Mouse (Mus musculus) myocyte (in vitro differentiated cells): ENCODE measurements around the gene Tuba1b. TPM values are rescaled to one million over a fixed set of nuclear protein-coding genes. Genes with fewer than 3 reads are reported as not detected.
A peak's percentile ranks its signal among the peaks of the same experiment; 100 is the strongest.

Experiments used
- H3K27me3 ChIP-seq: one replicate; pipeline ENCODE4 v1.6.1; 2011; ENCODE audit not compliant: control insufficient read depth, insufficient read depth, insufficient read length
- H3K36me3 ChIP-seq: one replicate; pipeline ENCODE4 v1.6.1; 2011; ENCODE audit not compliant: control insufficient read depth, insufficient read depth
- H3K4me2 ChIP-seq: one replicate; pipeline ENCODE4 v1.6.1; 2011; ENCODE audit warnings: low read depth, control low read depth
- H3K4me3 ChIP-seq: one replicate; pipeline ENCODE4 v1.5.1; 2011; ENCODE audit warnings: mild to moderate bottlenecking, control low read depth, moderate library complexity
- H3K79me2 ChIP-seq: one replicate; pipeline ENCODE4 v1.6.1; 2011; ENCODE audit not compliant: control insufficient read depth, insufficient read depth
- H3ac ChIP-seq: one replicate; pipeline ENCODE4 v1.6.1; 2011; ENCODE audit not compliant: control insufficient read depth, insufficient read length
- CEBPB ChIP-seq: IDR thresholded peaks from 2 replicates; pipeline ENCODE4 v1.6.1; 2011; ENCODE audit warnings: mild to moderate bottlenecking, moderate library complexity; ENCODE audit not compliant: poor library complexity, insufficient read depth, severe bottlenecking
- E2F4 ChIP-seq: IDR thresholded peaks from one replicate; pipeline ENCODE4 v1.6.1; 2011; ENCODE audit warnings: mild to moderate bottlenecking, control low read depth, moderate library complexity; ENCODE audit not compliant: insufficient read depth
- MAX ChIP-seq: IDR thresholded peaks from one replicate; pipeline ENCODE4 v1.6.1; 2011; ENCODE audit warnings: low read depth, mild to moderate bottlenecking, control low read depth
- MYOD1 ChIP-seq, 3 experiments: IDR thresholded peaks; one replicate each; pipeline ENCODE4 v1.6.1; 2011; ENCODE audit warnings: control low read depth in 2 of 3, low read depth in 2 of 3, mild to moderate bottlenecking in 2 of 3, moderate library complexity in 1 of 3; ENCODE audit not compliant: insufficient read length in 2 of 3, control insufficient read depth in 1 of 3
- MYOG ChIP-seq, 3 experiments: IDR thresholded peaks; one replicate each; pipeline ENCODE4 v1.6.1; 2011; ENCODE audit warnings: control low read depth in 2 of 3, low read depth in 2 of 3, mild to moderate bottlenecking in 2 of 3; ENCODE audit not compliant: insufficient read length in 2 of 3, control insufficient read depth in 1 of 3, insufficient read depth in 1 of 3
- POLR2A ChIP-seq: IDR thresholded peaks from one replicate; pipeline ENCODE4 v1.6.1; 2011; ENCODE audit warnings: low read depth, mild to moderate bottlenecking, control low read depth, moderate library complexity; ENCODE audit not compliant: insufficient read length
- POLR2AphosphoS2 ChIP-seq: IDR thresholded peaks from one replicate; pipeline ENCODE4 v1.6.1; 2011; ENCODE audit warnings: low read depth, control low read depth; ENCODE audit not compliant: insufficient read length
- REST ChIP-seq: IDR thresholded peaks from one replicate; pipeline ENCODE4 v1.6.1; 2011; ENCODE audit warnings: mild to moderate bottlenecking, control low read depth, moderate library complexity; ENCODE audit not compliant: insufficient read depth, insufficient read length
- SRF ChIP-seq: IDR thresholded peaks from one replicate; pipeline ENCODE4 v1.6.1; 2011; ENCODE audit warnings: low read depth; ENCODE audit not compliant: control insufficient read depth, insufficient read length
- TCF12 ChIP-seq: IDR thresholded peaks from one replicate; pipeline ENCODE4 v1.6.1; 2011; ENCODE audit warnings: mild to moderate bottlenecking, control low read depth; ENCODE audit not compliant: poor library complexity, insufficient read depth, severe bottlenecking
- TCF3 ChIP-seq: IDR thresholded peaks from one replicate; pipeline ENCODE4 v1.6.1; 2011; ENCODE audit warnings: low read depth, control low read depth; ENCODE audit not compliant: insufficient read length
- USF1 ChIP-seq: IDR thresholded peaks from one replicate; pipeline ENCODE4 v1.6.1; 2011; ENCODE audit warnings: low read depth, mild to moderate bottlenecking, control low read depth, moderate library complexity
- polyA plus RNA-seq: library from polyadenylated mRNA; unstranded; fragments of >200 nt; fragmentation: generic; extraction: Trizol; gene quantifications from one replicate; pipeline ENCODE4 v1.2.1, GENCODE M21; 2012; ENCODE audit warnings: missing spikeins

The Tuba1b gene
- polyA plus RNA-seq, 1 experiment: 2,204 TPM

DNA sequence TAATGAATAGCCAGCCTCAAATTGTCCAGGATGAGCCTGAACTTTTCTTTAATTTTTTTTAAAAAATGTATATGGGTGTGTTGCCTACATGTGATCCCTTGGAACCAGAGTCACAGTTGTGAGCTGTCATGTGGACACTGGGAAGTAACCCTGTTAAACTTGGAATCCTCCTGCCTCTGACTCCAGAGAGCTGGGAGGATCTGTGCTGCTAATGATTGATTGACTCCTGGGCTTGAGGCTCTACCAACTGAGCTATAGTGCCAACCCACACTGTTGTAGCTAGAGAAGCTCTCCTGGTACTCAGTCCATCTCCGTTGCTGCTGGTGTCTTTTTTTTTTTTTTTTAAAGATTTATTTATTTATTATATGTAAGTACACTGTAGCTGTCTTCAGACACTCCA is 50.3 kb downstream of the Tuba1b start:
- Histone ChIP-seq H3K4me3 (no peak overlapping the region), H3K4me2 (no peak overlapping the region), H3K27me3 (no peaks in the 10 kb centered on the region), H3K79me2 (no peaks in the 10 kb centered on the region), H3K36me3 (no peaks in the 10 kb centered on the region), H3ac (no peak overlapping the region)
- TF ChIP-seq REST (no peak), POLR2A (no peak), MYOD1 (IDR thresholded peaks at IDR 0.05; ENCODE audit: control insufficient read depth in 1 of 3, insufficient read length in 2 of 3, low read depth in 2 of 3) (no peak), POLR2AphosphoS2 (no peak), MYOG (IDR thresholded peaks at IDR 0.05; ENCODE audit: control insufficient read depth in 1 of 3, insufficient read depth in 1 of 3, insufficient read length in 2 of 3, low read depth in 2 of 3) (no peak), SRF (no peak), TCF12 (no peak), E2F4 (no peak), TCF3 (no peak)

GRCm38 (mm10) chr15:98883661-98884060 is 50.7 kb downstream of the Tuba1b start:
- Histone ChIP-seq H3K27me3 (no peaks in the 10 kb centered on the region), H3K36me3 (no peaks in the 10 kb centered on the region), H3K4me3 (no peak overlapping the region), H3K4me2 (no peak overlapping the region), H3K79me2 (no peaks in the 10 kb centered on the region), H3ac (no peak overlapping the region)
- TF ChIP-seq E2F4 (no peak), MYOD1 (IDR thresholded peaks at IDR 0.05; ENCODE audit: control insufficient read depth in 1 of 3, insufficient read length in 2 of 3, low read depth in 2 of 3) (no peak), TCF12 (no peak)

GRCm38 (mm10) chr15:98881656-98882008 is 52.7 kb downstream of the Tuba1b start:
- H3K4me2 ChIP-seq: peak overlapping the region; percentile 54
- H3K27me3 ChIP-seq: no peaks in the 10 kb centered on the region
- no peak overlapping the region for H3ac ChIP-seq
- no peaks in the 10 kb centered on the region for H3K36me3 ChIP-seq
- peak overlapping the region; percentile 47 for H3K4me3 ChIP-seq
- H3K79me2 ChIP-seq: no peaks in the 10 kb centered on the region
- TF ChIP-seq CEBPB: no peak
- TF ChIP-seq MYOD1 (IDR thresholded peaks at IDR 0.05; ENCODE audit: control insufficient read depth in 1 of 3, insufficient read length in 2 of 3, low read depth in 2 of 3): no peak
- TF ChIP-seq MYOG (IDR thresholded peaks at IDR 0.05; ENCODE audit: control insufficient read depth in 1 of 3, insufficient read depth in 1 of 3, insufficient read length in 2 of 3, low read depth in 2 of 3): no peak
- TF ChIP-seq POLR2A: no peak
- no peak for TF ChIP-seq E2F4
- TF ChIP-seq REST: no peak
- no peak for TF ChIP-seq POLR2AphosphoS2
- TF ChIP-seq USF1: no peak
- TF ChIP-seq MAX: no peak
- no peak for TF ChIP-seq TCF12
- TF ChIP-seq TCF3: no peak
- TF ChIP-seq SRF: no peak

Other genes starting within 250 kb of the Tuba1b start
- gene Ccdc65, start 226.4 kb downstream of the Tuba1b start, polyA plus RNA-seq: 2.4 TPM
- gene Fkbp11, start 206.4 kb downstream of the Tuba1b start, polyA plus RNA-seq: 52.9 TPM
- gene Arf3, start 171.4 kb downstream of the Tuba1b start, polyA plus RNA-seq: 72.0 TPM
- 3.3 TPM for gene Wnt10b, start 156.4 kb downstream of the Tuba1b start, polyA plus RNA-seq
- gene Wnt1, start 144.7 kb downstream of the Tuba1b start, polyA plus RNA-seq: 0.06 TPM
- gene Ddn, start 125.1 kb downstream of the Tuba1b start, polyA plus RNA-seq: 0.11 TPM
- gene Prkag1, start 103.0 kb downstream of the Tuba1b start, polyA plus RNA-seq: 99.7 TPM
- gene Kmt2d, start 63.4 kb downstream of the Tuba1b start, polyA plus RNA-seq: 27.1 TPM
- 7.6 TPM for gene Rhebl1, start 40.0 kb downstream of the Tuba1b start, polyA plus RNA-seq
- 0.11 TPM for gene Dhh, start 36.0 kb downstream of the Tuba1b start, polyA plus RNA-seq
- 33.4 TPM for gene Lmbr1l, start 16.3 kb downstream of the Tuba1b start, polyA plus RNA-seq
- 0.84 TPM for gene Gm49450, start 19.0 kb upstream of the Tuba1b start, polyA plus RNA-seq
- gene Tuba1a, start 19.1 kb upstream of the Tuba1b start, polyA plus RNA-seq: 3,074 TPM
- gene Tuba1c, start 95.3 kb upstream of the Tuba1b start, polyA plus RNA-seq: 462 TPM
- gene Prph, start 120.6 kb upstream of the Tuba1b start, polyA plus RNA-seq: 0.98 TPM
- gene Troap, start 140.0 kb upstream of the Tuba1b start, polyA plus RNA-seq: 18.6 TPM
- 0.10 TPM for gene C1ql4, start 153.3 kb upstream of the Tuba1b start, polyA plus RNA-seq
- 0.78 TPM for gene Dnajc22, start 158.6 kb upstream of the Tuba1b start, polyA plus RNA-seq
- gene Spats2, start 191.4 kb upstream of the Tuba1b start, polyA plus RNA-seq: 39.1 TPM